Mouse (Mus musculus) regulatory T cell (primary cell): Measurements from ENCODE around the gene Wdcp.

Source experiments
- in situ Hi-C: fragments of 300-600 bp; cut with MboI, MseI; formaldehyde crosslinking; loops from one replicate; pipeline ENCODE4 v1.15.1; 2025; ENCODE audit warnings: high pct_unique_total_duplicates

Gene Wdcp

GRCm38 (mm10) chr12:4842890-4843597 lies at the start of gene Wdcp:
Wdcp (plus strand) TSS chr12:4843303.
- in situ Hi-C loops = no loop called here

- in situ Hi-C loops = loop anchor here (10.0 kb wide), 1 partner anchor 331 kb away; no protein-coding TSS in a partner anchor
These were observed 49.4 kb upstream of the Wdcp start for GRCm38 (mm10) chr12:4793718-4794117.

DNA sequence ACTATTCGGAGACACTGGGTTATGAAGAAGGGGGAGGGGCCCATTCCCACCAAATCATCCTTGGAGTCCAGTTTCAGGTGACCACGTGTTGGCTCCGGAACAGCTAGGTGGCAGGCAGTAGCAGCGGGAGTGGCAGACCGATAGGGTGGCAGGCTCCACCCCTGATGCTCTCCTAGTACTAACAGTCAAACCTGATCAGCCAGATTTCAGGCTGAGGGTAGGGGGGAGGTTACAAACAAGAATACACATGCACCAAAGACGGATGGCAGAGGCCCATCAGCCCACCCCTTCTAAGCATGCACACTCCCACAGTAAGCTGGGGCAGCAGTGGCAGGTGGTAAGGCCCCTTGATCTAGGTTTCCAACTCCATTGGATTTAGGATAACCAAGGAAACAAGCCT lies 45.6 kb upstream of the Wdcp start:
- in situ Hi-C loops = loop anchor here (10.0 kb wide), 1 partner anchor 327 kb away; no protein-coding TSS in a partner anchor

DNA sequence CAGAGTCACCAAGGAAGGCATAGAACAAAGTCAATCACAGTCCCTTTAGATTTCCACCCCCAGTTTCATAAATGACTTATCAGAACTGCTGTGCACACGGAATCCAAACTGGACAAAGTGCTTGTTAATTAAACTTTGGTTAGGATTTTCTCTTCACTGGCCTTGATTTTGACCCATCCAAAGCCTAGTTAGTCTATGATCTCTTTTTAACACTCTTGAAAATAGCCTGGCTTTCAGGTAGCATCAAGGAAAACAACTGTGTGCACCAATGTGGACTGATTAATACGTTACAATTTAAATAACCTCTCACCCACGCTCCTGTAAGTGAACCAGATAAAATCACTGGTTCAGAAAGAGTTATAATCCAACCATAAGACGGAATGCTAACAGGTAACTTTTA lies 32.1 kb upstream of the Wdcp start:
- in situ Hi-C loops = no loop called here

- in situ Hi-C loops = no loop called here
These were observed 31.4 kb upstream of the Wdcp start for GRCm38 (mm10) chr12:4811705-4812104.

DNA sequence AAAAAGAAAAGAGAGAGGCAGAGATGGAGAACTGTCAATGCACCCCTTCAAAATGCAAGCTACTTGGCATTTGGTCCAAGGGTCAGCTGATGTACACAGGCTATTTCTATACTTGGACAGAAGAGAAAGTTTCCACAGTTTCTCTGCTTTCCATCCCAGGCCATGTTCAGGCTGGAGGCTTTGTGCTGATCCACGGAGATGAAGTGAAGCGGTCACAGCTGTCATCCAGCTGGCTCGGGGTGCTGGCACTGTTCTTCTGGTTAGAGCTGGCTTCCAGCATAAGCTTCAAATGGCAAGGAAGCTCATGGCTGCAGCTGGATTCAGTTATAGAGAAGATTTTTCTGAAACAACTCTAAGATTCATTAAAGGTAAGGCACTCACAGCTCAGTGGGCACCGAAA lies 29.5 kb upstream of the Wdcp start:
- in situ Hi-C loops = no loop called here

GRCm38 (mm10) chr12:4816680-4817360 lies 26.3 kb upstream of the Wdcp start:
- in situ Hi-C loops = no loop called here

DNA sequence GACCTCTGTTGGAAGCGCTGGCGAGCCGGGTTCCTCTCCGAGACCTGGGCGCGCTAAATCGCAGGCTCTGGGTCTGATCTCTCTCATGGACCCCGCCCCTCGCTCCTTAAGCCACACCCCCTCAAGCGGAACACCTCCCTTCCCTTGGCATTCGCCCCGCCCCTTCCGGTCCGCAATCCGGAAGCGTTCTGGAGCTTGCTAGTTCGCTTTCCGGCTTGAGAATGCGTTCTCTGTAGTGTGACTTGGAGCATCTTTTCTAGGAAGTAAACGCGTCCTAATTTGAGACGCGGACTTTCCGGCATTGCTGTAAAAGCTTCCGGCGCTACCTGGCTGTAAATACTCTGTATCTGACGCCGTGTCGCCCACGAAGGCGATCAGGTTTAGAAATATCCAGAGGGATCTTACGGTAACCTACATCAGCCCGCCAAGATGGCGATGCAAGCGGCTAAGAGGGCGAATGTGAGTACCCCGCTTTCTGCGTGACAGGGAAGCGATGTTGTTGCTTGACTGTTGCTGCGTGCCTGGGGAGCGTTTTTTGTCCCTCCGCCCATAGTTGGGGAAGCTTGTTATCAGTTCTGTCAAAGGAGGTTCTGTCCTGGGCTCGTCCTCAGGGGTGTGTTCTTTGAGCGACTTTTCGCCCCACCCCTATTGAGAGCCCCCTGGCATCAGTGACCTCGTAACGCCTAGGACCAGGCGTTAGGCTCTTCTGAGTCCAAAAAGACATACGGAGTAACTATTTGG lies 25.6 kb upstream of the Wdcp start, which contains the start of gene Sf3b6:
Sf3b6 (plus strand) TSS at position 184 of the 741 bp plus-strand sequence.
- in situ Hi-C loops = no loop called here

GRCm38 (mm10) chr12:4827256-4827655 lies 15.8 kb upstream of the Wdcp start:
- in situ Hi-C loops = no loop called here

DNA sequence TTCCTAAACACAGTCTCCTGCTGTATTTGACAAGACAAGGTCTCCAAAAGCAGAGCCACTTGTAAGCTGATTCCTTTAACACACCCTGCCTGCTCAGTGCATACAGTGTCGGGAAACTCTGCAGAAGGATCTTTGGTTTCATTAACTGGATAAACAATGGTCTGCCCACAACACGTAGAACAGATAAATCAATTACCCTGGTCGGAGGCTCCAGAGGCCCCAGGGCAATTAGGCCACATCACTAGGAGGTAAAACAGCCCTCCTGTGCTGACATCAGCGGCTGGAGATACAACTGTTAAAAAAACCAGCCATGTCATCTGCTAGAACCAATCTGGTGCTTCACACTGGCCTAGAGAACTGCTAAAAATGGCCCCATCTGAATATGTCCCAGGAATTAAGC lies 6.1 kb upstream of the Wdcp start:
- in situ Hi-C loops = loop anchor here (5.0 kb wide), 1 partner anchor 75 kb away; no protein-coding TSS in a partner anchor

GRCm38 (mm10) chr12:4840010-4840409 lies 3.1 kb upstream of the Wdcp start:
- in situ Hi-C loops = no loop called here

GRCm38 (mm10) chr12:4840741-4841140 lies 2.4 kb upstream of the Wdcp start:
- in situ Hi-C loops = no loop called here

GRCm38 (mm10) chr12:4841392-4841887 lies 1.7 kb upstream of the Wdcp start, which contains the start of gene Fkbp1b:
Fkbp1b (minus strand) TSS chr12:4841591.
- in situ Hi-C loops = no loop called here

- in situ Hi-C loops = no loop called here
These were observed 647 bp upstream of the Wdcp start for GRCm38 (mm10) chr12:4842456-4842855.

- in situ Hi-C loops = no loop called here
These were observed 638 bp downstream of the Wdcp start for GRCm38 (mm10) chr12:4843741-4844140.

DNA sequence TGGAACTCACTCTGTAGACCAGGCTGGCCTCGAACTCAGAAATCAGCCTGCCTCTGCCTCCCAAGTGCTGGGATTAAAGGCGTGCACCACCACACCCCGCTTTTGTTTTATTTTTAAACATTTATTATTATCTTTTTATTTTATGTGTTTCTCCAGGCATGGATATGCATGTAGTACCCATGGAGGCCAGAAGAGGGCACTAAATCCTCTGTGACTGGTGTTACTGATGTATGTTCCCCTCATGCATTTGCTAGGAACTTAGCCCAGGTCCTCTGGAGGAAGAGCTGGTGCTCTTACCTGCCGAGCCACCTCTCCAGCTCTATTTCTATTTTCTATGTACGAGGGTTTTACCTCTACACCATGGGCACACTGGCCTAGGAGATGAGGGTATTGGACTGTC lies 13.1 kb downstream of the Wdcp start:
- in situ Hi-C loops = no loop called here

DNA sequence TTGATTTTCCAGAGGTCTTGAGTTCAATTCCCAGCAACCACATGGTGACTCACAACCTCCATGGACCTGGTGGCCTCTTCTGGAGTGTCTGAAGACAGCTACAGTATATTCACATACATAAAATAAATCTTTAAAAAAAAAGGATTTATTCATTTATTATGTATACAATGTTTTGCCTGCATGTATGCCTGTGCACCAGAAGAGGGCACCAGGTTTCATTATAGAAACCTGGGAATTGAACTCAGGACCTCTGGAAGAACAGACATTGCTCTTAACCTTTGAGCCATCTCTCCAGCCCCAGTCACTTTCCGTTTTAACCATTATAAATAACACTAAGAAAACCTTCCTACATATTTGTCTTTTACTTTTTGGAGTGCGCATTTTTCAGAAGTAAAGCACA lies 13.7 kb downstream of the Wdcp start:
- in situ Hi-C loops = no loop called here

DNA sequence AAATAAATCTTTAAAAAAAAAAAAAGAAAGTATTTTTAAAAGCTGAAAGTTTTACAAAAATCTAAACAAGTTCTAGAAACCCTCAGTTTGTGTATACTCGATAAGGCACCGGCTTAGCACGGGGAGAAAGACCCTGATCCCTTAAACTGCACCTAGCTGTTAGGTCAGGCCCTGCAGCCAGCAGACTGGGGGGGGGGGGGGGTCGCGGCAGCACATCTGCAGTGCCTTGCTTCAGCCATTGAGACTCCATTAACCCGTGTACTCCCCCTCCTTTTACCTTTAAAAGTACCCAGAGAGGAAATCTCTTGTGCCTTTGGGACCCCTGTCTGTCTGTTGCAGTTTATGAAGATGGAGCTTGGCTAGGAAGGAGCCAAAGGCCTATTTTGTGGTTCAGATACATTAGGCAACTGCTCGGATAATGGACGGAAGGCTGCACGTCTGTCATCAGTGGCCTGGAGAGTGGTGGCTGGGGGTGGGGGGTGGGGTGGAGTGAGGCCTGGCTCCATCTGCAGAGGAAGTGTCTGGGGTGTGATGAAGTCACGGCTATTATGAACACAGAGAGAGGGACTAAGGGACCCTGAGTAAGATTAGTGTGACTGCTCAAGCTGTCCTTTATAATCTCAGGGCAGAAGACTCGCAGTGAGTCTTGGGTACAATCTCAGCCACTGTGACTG lies 16.3 kb downstream of the Wdcp start:
- in situ Hi-C loops = no loop called here

- in situ Hi-C loops = no loop called here
These were observed 19.6 kb downstream of the Wdcp start for GRCm38 (mm10) chr12:4862672-4863071.

DNA sequence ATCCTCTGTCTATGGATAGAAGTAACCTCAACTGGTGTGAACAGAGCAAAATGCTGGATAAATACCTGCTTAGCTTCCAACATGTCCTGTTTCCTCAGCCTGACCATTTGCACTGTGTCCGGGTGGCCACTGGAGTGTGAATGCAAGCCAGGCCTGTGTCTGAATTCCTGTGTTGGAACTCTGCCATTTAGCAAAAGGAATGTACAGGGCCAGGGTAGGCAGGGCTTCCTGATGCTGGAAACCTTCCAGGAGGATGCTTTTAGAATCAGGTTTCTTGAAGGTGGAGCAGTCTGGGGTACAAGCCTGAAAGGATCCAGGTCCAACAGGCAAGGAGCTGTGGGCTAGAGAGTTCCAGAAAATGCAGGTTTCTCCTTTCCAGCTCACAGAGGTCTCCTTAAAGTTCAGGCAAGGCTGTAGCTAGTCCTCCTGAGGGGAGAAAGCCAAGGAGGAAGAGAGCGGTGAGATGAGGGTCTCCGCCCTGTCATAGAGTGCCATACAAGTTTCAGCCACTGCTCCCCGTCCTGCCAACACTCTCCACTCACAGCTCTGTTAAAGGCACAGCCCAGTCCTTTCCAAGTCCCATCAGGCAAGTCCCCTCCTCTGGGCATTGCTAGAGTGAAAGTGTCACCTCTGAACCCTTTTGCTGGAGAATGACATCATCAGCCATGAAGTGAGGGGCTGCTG lies 20.7 kb downstream of the Wdcp start:
- in situ Hi-C loops = no loop called here

DNA sequence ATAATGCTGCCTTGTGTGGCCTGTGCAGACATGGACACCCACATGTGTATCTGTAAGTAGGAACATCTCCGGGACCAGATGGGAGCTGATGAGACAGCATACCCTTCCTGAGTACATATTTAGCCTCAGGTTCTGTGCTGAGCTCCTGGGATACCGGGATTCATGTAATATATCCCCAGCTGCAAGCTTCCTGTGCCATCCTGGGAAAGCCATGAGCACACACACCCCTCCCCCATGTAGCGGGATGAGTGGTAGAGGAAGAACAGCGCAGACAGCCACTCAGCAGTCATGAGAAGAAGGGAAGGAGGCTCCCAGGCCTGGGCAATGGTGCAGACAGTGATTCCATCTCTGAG lies 21.2 kb downstream of the Wdcp start:
- in situ Hi-C loops = no loop called here
